Mouse (Mus musculus): ENCODE measurements around the gene Focad.

- TF ChIP-seq CTCF (IDR thresholded peaks at IDR 0.05; ENCODE audit: insufficient read depth, low read length) (no peak), POLR2A (IDR thresholded peaks at IDR 0.05; ENCODE audit: borderline replicate concordance, extremely low read depth, low read depth, low read length) (no peak)
These were observed 19.0 kb upstream of the Focad start for GRCm38 (mm10) chr4:88075388-88075787.
